In the genomic region with DNA sequence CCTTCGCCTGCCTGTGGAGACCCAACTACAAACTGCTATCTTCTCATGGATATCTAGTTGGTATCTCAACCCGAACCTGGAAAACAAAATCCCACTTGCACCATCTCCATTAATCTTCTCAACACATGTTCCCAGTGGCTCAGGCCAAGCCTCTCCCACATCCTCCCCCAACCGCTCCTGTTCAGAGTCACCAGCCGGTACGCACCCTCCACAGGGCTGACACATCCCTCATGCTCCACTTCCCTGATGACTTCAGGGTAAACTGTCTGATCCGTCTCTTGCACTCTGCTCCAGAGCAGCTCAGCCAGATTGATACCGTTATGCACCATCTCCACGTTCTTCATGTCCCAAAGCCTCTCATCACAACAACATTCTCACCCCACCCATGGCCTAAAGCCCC, we compare ENCODE assay signal across 21 mouse cellular contexts.
DNase-seq lines count a peak whose midpoint lies in the region; ATAC-seq and TF ChIP-seq lines count a peak whose summit lies in the region.
"Had no signal": no experiment of that assay in that cellular context is flagged by ENCODE, and none has a peak within 500 bp of the region (broad histone marks: within the 10 kb centered on the region; RNA-seq: fewer than 3 reads in every experiment).

No protein-coding gene starts in this region.

- no peak overlapping the region for H3K9ac ChIP-seq in intestine, embryonic 14.5 days (ENCODE audit: low read length)
- H3K9ac ChIP-seq in intestine, postnatal 0 days (ENCODE audit: low read depth, low read length), result no peak overlapping the region
- no peak overlapping the region for H3K9ac ChIP-seq in kidney, postnatal 0 days (ENCODE audit: low read depth, low read length)
- H3K9ac ChIP-seq: embryonic facial prominence, embryonic 15.5 days; heart, embryonic 13.5 days had no signal

- H3K4me3 ChIP-seq in intestine, embryonic 14.5 days (ENCODE audit: low read depth, low read length), result no peak overlapping the region
- H3K4me3 ChIP-seq in intestine, postnatal 0 days (ENCODE audit: low read depth, low read length), result no peak overlapping the region
- H3K4me3 ChIP-seq in kidney, postnatal 0 days (replicated peaks; ENCODE audit: low read depth, low read length), result no peak overlapping the region
- H3K4me3 ChIP-seq: embryonic facial prominence, embryonic 15.5 days; erythroblast, embryonic 14.5 days; forebrain, embryonic 10.5 days; heart, embryonic 13.5 days had no signal

- DNase-seq in intestine, embryonic 14.5 days (ENCODE audit: low spot score), result no peak
- peak; percentile 71 for DNase-seq in kidney, postnatal 0 days (ENCODE audit: low spot score)
- no peak for DNase-seq in kidney, postnatal 36 days
- DNase-seq in ovary, adult 18-20 months (ENCODE audit: low spot score), result peak; percentile 10
- no peak for DNase-seq in ovary, postnatal 14 days (ENCODE audit: low spot score)
- peak; percentile 35 for DNase-seq in brain, adult 2 months (ENCODE audit: low read depth, low spot score)
- DNase-seq: adrenal gland, postnatal 14 days; cerebellum, adult 18-20 months; cerebellum, adult 9-11 months; cerebellum, postnatal 36 days; gastrocnemius, postnatal 36 days; heart, adult 11 months; heart, postnatal 36 days had no signal

- no peak overlapping the region for H3K4me2 ChIP-seq in intestine, embryonic 14.5 days (ENCODE audit: low read length)
- H3K4me2 ChIP-seq in intestine, postnatal 0 days (replicated peaks; ENCODE audit: low read depth), result no peak overlapping the region
- no peak overlapping the region for H3K4me2 ChIP-seq in kidney, postnatal 0 days (ENCODE audit: low read length)
- H3K4me2 ChIP-seq: embryonic facial prominence, embryonic 15.5 days; heart, embryonic 13.5 days had no signal

- H3K27me3 ChIP-seq in intestine, embryonic 14.5 days (replicated peaks; ENCODE audit: control insufficient read depth, insufficient read depth, low read length), result no peaks in the 10 kb centered on the region
- no peaks in the 10 kb centered on the region for H3K27me3 ChIP-seq in intestine, postnatal 0 days (replicated peaks; ENCODE audit: control insufficient read depth, insufficient read depth, low read length)
- H3K27me3 ChIP-seq in kidney, postnatal 0 days (ENCODE audit: insufficient read depth, low read length), result no peaks in the 10 kb centered on the region
- H3K27me3 ChIP-seq: embryonic facial prominence, embryonic 15.5 days; heart, embryonic 13.5 days had no signal

- no peaks in the 10 kb centered on the region for H3K36me3 ChIP-seq in intestine, embryonic 14.5 days (ENCODE audit: control insufficient read depth, insufficient read depth, low read length)
- no peaks in the 10 kb centered on the region for H3K36me3 ChIP-seq in intestine, postnatal 0 days (ENCODE audit: control insufficient read depth, insufficient read depth)
- H3K36me3 ChIP-seq in kidney, postnatal 0 days (ENCODE audit: insufficient read depth, low read length), result no peaks in the 10 kb centered on the region
- H3K36me3 ChIP-seq: embryonic facial prominence, embryonic 15.5 days; forebrain, embryonic 10.5 days; heart, embryonic 13.5 days had no signal

- no peaks in the 10 kb centered on the region; the same call in 1 of the 2 replicates for H3K4me1 ChIP-seq in intestine, embryonic 14.5 days (replicated peaks; ENCODE audit: control insufficient read depth, insufficient read depth, low read length)
- no peaks in the 10 kb centered on the region for H3K4me1 ChIP-seq in intestine, postnatal 0 days (replicated peaks; ENCODE audit: control insufficient read depth, insufficient read depth, low read length)
- H3K4me1 ChIP-seq in kidney, postnatal 0 days (replicated peaks; ENCODE audit: insufficient read depth, low read length), result no peaks in the 10 kb centered on the region
- H3K4me1 ChIP-seq: embryonic facial prominence, embryonic 15.5 days; forebrain, embryonic 10.5 days had no signal

- H3K9me3 ChIP-seq in intestine, embryonic 14.5 days (ENCODE audit: control insufficient read depth, low read length), result 0 out of 2 replicates have a peak, but pooled peaks cover 3% of the 10 kb centered on the region
- H3K9me3 ChIP-seq in intestine, postnatal 0 days (ENCODE audit: control insufficient read depth), result no peaks in the 10 kb centered on the region
- no peaks in the 10 kb centered on the region for H3K9me3 ChIP-seq in kidney, postnatal 0 days (replicated peaks; ENCODE audit: low read length)
- H3K9me3 ChIP-seq: embryonic facial prominence, embryonic 15.5 days; forebrain, embryonic 10.5 days; heart, embryonic 13.5 days had no signal

- 40% methylated on average over 8 of the region's 8 CpGs for whole genome bisulfite sequencing in intestine, embryonic 14.5 days
- 43% methylated on average over 8 of the region's 8 CpGs for WGBS in intestine, postnatal 0 days
- 30% methylated on average over 8 of the region's 8 CpGs for WGBS in kidney, postnatal 0 days

- no peak for TF ChIP-seq CTCF in intestine, postnatal 0 days (IDR thresholded peaks at IDR 0.05; ENCODE audit: low read depth)
- TF ChIP-seq CTCF in kidney, postnatal 0 days (IDR thresholded peaks at IDR 0.05; ENCODE audit: low read depth), result no peak

- 0 out of 2 replicates have a peak, but pooled peaks have one; percentile 32 for ATAC-seq in intestine, embryonic 14.5 days (replicated peaks; ENCODE audit: low FRiP score, low TSS enrichment, low read depth)
- ATAC-seq in intestine, postnatal 0 days, result no peak
- ATAC-seq in kidney, postnatal 0 days (replicated peaks; ENCODE audit: low FRiP score, low read depth), result no peak
- ATAC-seq: activated CD4-positive, CD25-positive, alpha-beta regulatory T cell, adult 4 months; forebrain, embryonic 14.5 days; Patski had no signal

- H3K27ac ChIP-seq in intestine, embryonic 14.5 days (ENCODE audit: low read depth), result no peak overlapping the region
- H3K27ac ChIP-seq in intestine, postnatal 0 days (ENCODE audit: low read depth, low read length), result no peak overlapping the region
- H3K27ac ChIP-seq in kidney, postnatal 0 days, result no peak overlapping the region
- H3K27ac ChIP-seq: embryonic facial prominence, embryonic 15.5 days; forebrain, embryonic 10.5 days; heart, embryonic 13.5 days had no signal

Comparison
In these comparisons a context has a peak if more than half of its experiments do, and no peak if none do; other contexts are left out.
1. DNase-seq: peak in kidney, postnatal 0 days (single experiment), ovary, adult 18-20 months (single experiment) and brain, adult 2 months (single experiment); none in intestine, embryonic 14.5 days (single experiment), kidney, postnatal 36 days (0 of 2) and ovary, postnatal 14 days (single experiment).